Mouse (Mus musculus): Measurements from ENCODE around the gene Dbh. TPM values are rescaled to one million over a fixed set of nuclear protein-coding genes. Genes with fewer than 3 reads are reported as not detected.

Gene Dbh
- polyA plus RNA-seq, 1 experiment from 2014 or later: 2.3 TPM

DNA sequence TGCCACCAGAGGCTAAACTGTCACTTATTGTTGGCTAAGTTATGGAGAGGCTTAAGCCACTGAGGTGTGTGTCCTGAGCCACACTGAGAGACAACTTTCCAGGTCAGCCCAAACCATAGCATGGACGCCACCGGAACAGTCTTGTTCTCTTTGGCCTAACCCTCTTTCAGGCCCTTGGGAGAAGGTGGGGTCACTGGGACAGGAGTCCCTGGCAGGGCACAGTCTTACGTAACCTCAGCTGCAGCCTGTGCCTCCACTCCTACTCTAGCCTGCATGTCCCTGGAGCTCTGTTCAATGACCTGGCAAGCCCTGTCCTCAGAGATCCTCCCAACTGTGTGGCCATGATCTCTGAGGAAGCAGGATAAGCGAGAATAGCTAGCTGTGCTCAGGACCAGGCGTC, 42.1 kb downstream of the Dbh start:
- WGBS: 91% methylated on average over 5 of the region's 5 CpGs
- Histone ChIP-seq H3K27ac (no peak overlapping the region), H3K4me3 (replicated peaks; ENCODE audit: low read length) (no peak overlapping the region), H3K36me3 (replicated peaks; ENCODE audit: control insufficient read depth, insufficient read depth) (no peaks in the 10 kb centered on the region), H3K4me1 (replicated peaks; ENCODE audit: control insufficient read depth, insufficient read depth, low read length) (no peaks in the 10 kb centered on the region), H3K27me3 (ENCODE audit: control insufficient read depth, insufficient read depth, low read length) (no peaks in the 10 kb centered on the region), H3K9ac (no peak overlapping the region), H3K9me3 (ENCODE audit: control insufficient read depth, low read length) (no peaks in the 10 kb centered on the region), H3K4me2 (replicated peaks) (no peak overlapping the region)
- ATAC-seq (ENCODE audit: low FRiP score): no peak
- no peak for DNase-seq (ENCODE audit: low spot score)

DNA sequence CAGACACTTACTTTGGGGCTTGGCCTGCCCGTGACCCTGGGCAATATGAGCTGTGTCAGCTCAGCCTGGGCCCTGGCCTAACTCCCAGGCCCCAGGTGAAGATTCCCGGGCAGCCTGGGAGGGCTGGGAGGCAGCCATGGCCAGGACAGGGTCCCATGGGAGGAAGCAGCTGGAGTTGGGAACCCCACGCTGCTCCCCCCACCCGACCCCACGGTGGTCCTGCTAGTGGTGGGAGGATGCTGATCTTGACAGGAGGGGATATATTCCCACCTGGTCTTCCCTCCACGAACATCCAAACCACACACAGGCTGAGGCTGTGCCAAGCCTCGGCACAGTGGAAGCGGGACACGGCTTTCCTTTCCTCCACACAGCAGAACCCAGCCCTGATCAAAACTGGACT, 44.3 kb downstream of the Dbh start:
- WGBS: 78% methylated on average over 9 of the region's 9 CpGs
- Histone ChIP-seq H3K9me3 (ENCODE audit: control insufficient read depth, low read length) (no peaks in the 10 kb centered on the region), H3K27me3 (ENCODE audit: control insufficient read depth, insufficient read depth, low read length) (no peaks in the 10 kb centered on the region), H3K4me3 (replicated peaks; ENCODE audit: low read length) (no peak overlapping the region), H3K4me2 (replicated peaks) (no peak overlapping the region), H3K27ac (no peak overlapping the region), H3K9ac (no peak overlapping the region), H3K36me3 (replicated peaks; ENCODE audit: control insufficient read depth, insufficient read depth) (no peaks in the 10 kb centered on the region), H3K4me1 (replicated peaks; ENCODE audit: control insufficient read depth, insufficient read depth, low read length) (no peaks in the 10 kb centered on the region)
- ATAC-seq (ENCODE audit: low FRiP score) (no peak), DNase-seq (ENCODE audit: low spot score) (no peak)

DNA sequence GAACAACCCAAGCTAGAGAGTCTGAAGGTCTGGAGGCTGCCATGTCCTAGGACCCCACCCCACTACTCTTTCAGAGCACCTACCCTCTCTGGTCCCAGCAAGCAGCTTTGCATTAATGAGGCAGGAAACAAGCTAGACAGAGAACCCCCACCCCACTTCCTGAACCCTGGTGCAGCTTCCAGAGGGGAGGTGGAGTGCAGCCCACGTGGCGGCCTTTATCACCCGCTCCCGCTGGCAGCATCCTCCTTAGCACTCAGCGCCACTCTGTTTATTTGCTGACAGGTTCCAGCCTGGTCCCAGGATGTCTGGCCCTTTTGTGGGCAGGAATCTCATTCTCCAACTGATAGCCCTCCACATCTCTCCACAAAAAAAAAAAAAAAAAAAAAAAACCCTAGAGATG, 44.8 kb downstream of the Dbh start:
- H3K27ac ChIP-seq: no peak overlapping the region
- no peaks in the 10 kb centered on the region for H3K9me3 ChIP-seq (ENCODE audit: control insufficient read depth, low read length)
- H3K36me3 ChIP-seq (replicated peaks; ENCODE audit: control insufficient read depth, insufficient read depth): no peaks in the 10 kb centered on the region
- no peak for ATAC-seq (ENCODE audit: low FRiP score)
- WGBS: 69% methylated on average over 5 of the region's 5 CpGs
- H3K4me2 ChIP-seq (replicated peaks): no peak overlapping the region
- no peak overlapping the region for H3K4me3 ChIP-seq (replicated peaks; ENCODE audit: low read length)
- no peaks in the 10 kb centered on the region for H3K27me3 ChIP-seq (ENCODE audit: control insufficient read depth, insufficient read depth, low read length)
- no peaks in the 10 kb centered on the region for H3K4me1 ChIP-seq (replicated peaks; ENCODE audit: control insufficient read depth, insufficient read depth, low read length)
- H3K9ac ChIP-seq: no peak overlapping the region
- DNase-seq (ENCODE audit: low spot score): no peak

DNA sequence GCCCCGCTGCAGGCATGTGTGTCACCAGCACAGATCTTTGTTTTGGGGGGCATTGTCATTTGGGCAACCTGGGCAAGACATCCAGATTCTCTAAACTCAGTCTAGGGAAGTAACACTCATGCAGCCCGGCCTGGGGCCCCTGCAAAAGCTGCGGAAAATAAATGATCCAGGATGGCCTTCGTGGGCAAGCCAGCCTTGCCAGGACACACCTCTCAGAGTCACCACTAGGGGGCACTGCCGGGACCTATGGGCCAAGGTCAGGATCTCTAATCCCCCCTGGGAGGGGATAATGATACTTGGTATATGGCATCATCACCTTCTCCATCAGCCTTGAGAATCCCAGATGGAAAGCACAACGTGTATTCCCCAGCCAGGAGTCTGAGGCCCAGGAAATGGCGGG, 45.2 kb downstream of the Dbh start:
- Histone ChIP-seq H3K9ac (no peak overlapping the region), H3K36me3 (replicated peaks; ENCODE audit: control insufficient read depth, insufficient read depth) (no peaks in the 10 kb centered on the region), H3K9me3 (ENCODE audit: control insufficient read depth, low read length) (no peaks in the 10 kb centered on the region), H3K27me3 (ENCODE audit: control insufficient read depth, insufficient read depth, low read length) (no peaks in the 10 kb centered on the region), H3K27ac (no peak overlapping the region), H3K4me3 (replicated peaks; ENCODE audit: low read length) (no peak overlapping the region), H3K4me2 (replicated peaks) (no peak overlapping the region), H3K4me1 (replicated peaks; ENCODE audit: control insufficient read depth, insufficient read depth, low read length) (no peaks in the 10 kb centered on the region)
- 56% methylated on average over 7 of the region's 7 CpGs for whole genome bisulfite sequencing
- no peak for ATAC-seq (ENCODE audit: low FRiP score)
- no peak for DNase-seq (ENCODE audit: low spot score)

DNA sequence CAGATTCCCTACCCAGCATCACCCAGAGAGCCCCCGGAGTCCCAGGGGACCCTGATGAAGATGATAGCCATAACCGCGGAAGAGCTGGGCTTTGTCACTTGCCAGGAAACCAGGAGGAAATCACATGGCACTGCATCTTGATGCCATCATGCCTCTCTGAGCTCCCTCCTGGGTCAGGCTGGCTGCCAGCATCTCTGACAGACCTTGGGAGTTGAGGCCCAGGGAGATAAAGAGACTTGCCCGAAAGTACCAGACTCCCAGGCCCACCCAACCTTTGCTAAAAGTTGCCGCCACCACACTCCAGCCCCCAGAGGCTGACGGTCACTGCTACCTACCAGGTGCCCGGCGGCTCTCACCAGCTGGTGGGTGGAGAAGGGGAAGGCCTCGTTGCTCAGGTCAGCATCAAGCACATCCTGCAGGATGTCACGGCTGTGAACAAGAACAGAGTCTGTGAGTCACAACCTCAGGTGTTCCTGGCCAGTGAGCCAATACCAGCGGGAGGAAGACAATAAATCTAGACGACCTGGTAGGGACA, 45.7 kb downstream of the Dbh start:
- H3K4me2 ChIP-seq (replicated peaks): no peak overlapping the region
- no peak overlapping the region for H3K4me3 ChIP-seq (replicated peaks; ENCODE audit: low read length)
- H3K9ac ChIP-seq: no peak overlapping the region
- H3K27ac ChIP-seq: no peak overlapping the region
- DNase-seq (ENCODE audit: low spot score) (no peak), ATAC-seq (ENCODE audit: low FRiP score) (no peak)
- no peaks in the 10 kb centered on the region for H3K36me3 ChIP-seq (replicated peaks; ENCODE audit: control insufficient read depth, insufficient read depth)
- H3K9me3 ChIP-seq (ENCODE audit: control insufficient read depth, low read length): no peaks in the 10 kb centered on the region
- 87% methylated on average over 12 of the region's 12 CpGs for WGBS
- H3K27me3 ChIP-seq (ENCODE audit: control insufficient read depth, insufficient read depth, low read length): no peaks in the 10 kb centered on the region
- no peaks in the 10 kb centered on the region for H3K4me1 ChIP-seq (replicated peaks; ENCODE audit: control insufficient read depth, insufficient read depth, low read length)

DNA sequence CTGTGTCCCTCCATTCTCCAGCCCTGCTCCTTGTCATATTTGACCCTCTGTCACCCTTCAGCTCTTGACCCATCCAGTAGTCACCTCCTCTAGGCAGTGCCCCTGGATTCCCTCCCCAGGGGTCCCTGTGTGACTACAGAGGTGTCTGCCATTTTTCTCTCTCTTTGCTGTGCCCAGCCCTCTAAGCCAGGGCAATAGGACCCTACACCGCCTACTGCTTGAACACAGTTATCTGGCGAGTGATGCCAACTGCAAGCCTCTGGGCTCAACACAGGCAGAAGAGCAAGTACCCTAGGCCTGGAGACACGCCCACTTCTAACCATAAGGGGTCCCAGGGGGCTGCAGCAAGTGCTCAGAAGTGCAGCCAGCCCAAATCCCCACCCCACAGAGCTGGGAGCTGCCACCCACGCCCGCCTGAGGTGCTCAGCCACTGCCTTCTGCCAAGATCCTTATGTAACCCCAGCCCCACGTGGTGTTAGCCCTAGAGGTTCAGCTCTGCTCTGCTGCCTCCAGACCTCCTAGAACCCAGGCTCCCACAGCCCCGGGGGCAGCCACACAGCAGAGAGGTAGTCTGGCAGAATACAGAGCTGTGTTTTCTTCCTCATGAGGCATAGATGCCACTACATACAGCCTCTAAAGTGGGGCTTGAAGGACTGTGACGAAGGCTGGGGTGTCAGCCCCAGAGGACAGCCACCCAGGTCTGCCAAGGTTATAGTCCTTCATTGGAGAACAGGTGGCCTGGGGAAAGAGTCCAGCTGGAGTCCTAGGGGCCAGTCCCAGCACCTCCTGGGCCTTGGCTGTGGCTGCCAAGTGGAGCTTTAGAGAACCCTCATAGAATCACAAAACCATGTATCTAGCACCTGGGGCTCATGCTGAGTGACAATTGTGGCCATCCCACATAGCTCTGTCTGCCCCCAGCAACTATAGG, 47.2 kb downstream of the Dbh start:
- WGBS: 64% methylated on average over 8 of the region's 8 CpGs
- Histone ChIP-seq H3K9me3 (ENCODE audit: control insufficient read depth, low read length) (no peaks in the 10 kb centered on the region), H3K27ac (no peak overlapping the region), H3K4me1 (replicated peaks; ENCODE audit: control insufficient read depth, insufficient read depth, low read length) (no peaks in the 10 kb centered on the region), H3K36me3 (replicated peaks; ENCODE audit: control insufficient read depth, insufficient read depth) (no peaks in the 10 kb centered on the region), H3K4me3 (replicated peaks; ENCODE audit: low read length) (no peak overlapping the region), H3K9ac (no peak overlapping the region), H3K4me2 (replicated peaks) (no peak overlapping the region), H3K27me3 (ENCODE audit: control insufficient read depth, insufficient read depth, low read length) (no peaks in the 10 kb centered on the region)
- no peak for DNase-seq (ENCODE audit: low spot score)
- no peak for ATAC-seq (ENCODE audit: low FRiP score)

DNA sequence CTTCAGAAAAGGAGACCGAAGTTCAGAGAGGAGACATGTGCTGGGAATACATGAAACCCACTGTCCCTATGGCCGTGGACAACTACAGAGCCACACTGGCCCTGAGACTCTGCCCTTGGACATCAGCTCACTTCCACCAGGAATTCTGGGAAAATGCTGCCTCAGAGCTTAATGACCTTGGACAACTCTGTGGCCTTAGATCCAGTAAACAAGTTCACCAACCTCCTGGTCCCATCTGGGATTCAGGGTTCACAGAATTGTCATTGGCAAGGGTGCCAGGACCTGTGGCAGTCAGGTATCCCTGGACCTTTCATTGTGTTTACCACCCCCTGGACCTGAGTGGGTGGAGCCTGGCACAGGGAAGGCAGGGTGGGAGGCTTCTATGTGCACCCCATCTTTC, 50.5 kb downstream of the Dbh start:
- Histone ChIP-seq H3K36me3 (replicated peaks; ENCODE audit: control insufficient read depth, insufficient read depth) (no peaks in the 10 kb centered on the region), H3K27ac (no peak overlapping the region), H3K27me3 (ENCODE audit: control insufficient read depth, insufficient read depth, low read length) (no peaks in the 10 kb centered on the region), H3K4me3 (replicated peaks; ENCODE audit: low read length) (no peak overlapping the region), H3K4me1 (replicated peaks; ENCODE audit: control insufficient read depth, insufficient read depth, low read length) (no peaks in the 10 kb centered on the region), H3K4me2 (replicated peaks) (no peak overlapping the region), H3K9me3 (ENCODE audit: control insufficient read depth, low read length) (no peaks in the 10 kb centered on the region), H3K9ac (no peak overlapping the region)
- ATAC-seq (ENCODE audit: low FRiP score): no peak
- no peak for DNase-seq (ENCODE audit: low spot score)
- 89% methylated on average over 2 of the region's 2 CpGs for WGBS

DNA sequence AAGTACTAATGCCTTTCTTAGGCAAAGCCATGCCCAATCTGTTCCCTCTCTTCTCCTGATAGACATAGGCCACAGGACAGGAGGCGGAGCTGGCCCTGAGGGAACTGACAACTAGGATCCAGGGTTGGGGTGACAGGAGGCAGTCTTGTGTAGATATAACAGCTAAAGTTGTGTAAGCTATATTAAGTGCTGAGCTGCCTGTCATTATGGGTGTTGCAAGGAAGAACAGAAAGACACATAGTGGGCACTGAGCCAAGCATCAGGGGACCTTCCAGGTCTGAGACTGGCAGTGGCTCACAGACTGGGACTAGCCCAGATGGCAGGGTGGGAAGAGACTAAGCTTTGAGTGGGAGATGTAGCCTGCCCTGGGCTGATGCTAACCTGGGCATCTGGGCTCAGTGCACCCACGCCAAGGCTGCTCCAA, 53.1 kb downstream of the Dbh start:
- no peak for ATAC-seq (ENCODE audit: low FRiP score)
- H3K4me2 ChIP-seq (replicated peaks): no peak overlapping the region
- H3K27me3 ChIP-seq (ENCODE audit: control insufficient read depth, insufficient read depth, low read length): no peaks in the 10 kb centered on the region
- no peak overlapping the region for H3K9ac ChIP-seq
- WGBS: 85% methylated on average over 2 of the region's 2 CpGs
- H3K9me3 ChIP-seq (ENCODE audit: control insufficient read depth, low read length): no peaks in the 10 kb centered on the region
- no peak for DNase-seq (ENCODE audit: low spot score)
- no peaks in the 10 kb centered on the region for H3K36me3 ChIP-seq (replicated peaks; ENCODE audit: control insufficient read depth, insufficient read depth)
- no peaks in the 10 kb centered on the region for H3K4me1 ChIP-seq (replicated peaks; ENCODE audit: control insufficient read depth, insufficient read depth, low read length)
- H3K4me3 ChIP-seq (replicated peaks; ENCODE audit: low read length): no peak overlapping the region
- H3K27ac ChIP-seq: no peak overlapping the region

DNA sequence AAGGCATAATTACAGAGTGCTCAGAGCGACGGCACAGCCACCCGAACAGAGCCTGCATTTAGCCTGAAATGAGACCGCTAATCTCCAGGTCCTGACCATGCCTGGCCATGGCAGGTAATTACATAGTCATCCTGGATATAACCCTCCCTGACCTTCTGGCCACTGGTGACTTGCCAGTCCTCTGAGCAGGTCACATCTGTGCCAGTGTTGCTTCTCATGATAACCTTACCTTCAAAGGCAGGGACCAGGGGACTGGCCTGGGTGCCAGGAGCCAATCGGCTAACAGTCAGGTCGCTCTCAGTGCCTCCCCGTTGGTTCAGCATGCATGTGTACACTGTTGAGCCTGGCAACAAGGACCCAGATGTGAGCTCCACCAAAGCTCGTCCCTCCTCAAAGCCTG, 53.5 kb downstream of the Dbh start:
- DNase-seq (ENCODE audit: low spot score) (no peak), ATAC-seq (ENCODE audit: low FRiP score) (no peak)
- H3K36me3 ChIP-seq (replicated peaks; ENCODE audit: control insufficient read depth, insufficient read depth): no peaks in the 10 kb centered on the region
- 88% methylated on average over 8 of the region's 8 CpGs for WGBS
- no peak overlapping the region for H3K4me3 ChIP-seq (replicated peaks; ENCODE audit: low read length)
- H3K9ac ChIP-seq: no peak overlapping the region
- H3K4me1 ChIP-seq (replicated peaks; ENCODE audit: control insufficient read depth, insufficient read depth, low read length): no peaks in the 10 kb centered on the region
- H3K9me3 ChIP-seq (ENCODE audit: control insufficient read depth, low read length): no peaks in the 10 kb centered on the region
- no peak overlapping the region for H3K4me2 ChIP-seq (replicated peaks)
- H3K27me3 ChIP-seq (ENCODE audit: control insufficient read depth, insufficient read depth, low read length): no peaks in the 10 kb centered on the region
- H3K27ac ChIP-seq: no peak overlapping the region

All from hindbrain, embryonic 14.5 days (tissue).